Mouse (Mus musculus) embryonic facial prominence, embryonic 11.5 days (tissue): ENCODE data around the gene Tcam1. TPM values are rescaled to one million over a fixed set of nuclear protein-coding genes. Genes with fewer than 3 reads are reported as not detected.

Experiments
- ATAC-seq: fragments of 200-750 bp; cut with Nextera tagmentation; replicated peaks from 2 replicates; pipeline ENCODE4 v1.8.0; 2017; ENCODE audit warnings: low read depth; ENCODE audit not compliant: insufficient number of reproducible peaks, low FRiP score, low TSS enrichment
- DNase-seq: peaks from one replicate; pipeline ENCODE4 v3.0.0-alpha.2; 2015; ENCODE audit warnings: low spot score
- H3K27ac ChIP-seq: fragments of 300-500 bp; sonication (generic); replicated peaks from 2 replicates; pipeline ENCODE4 v1.5.1; 2014; ENCODE audit warnings: mild to moderate bottlenecking, low read depth, low read length, control low read depth
- H3K27me3 ChIP-seq: fragments of 300-500 bp; sonication (generic); 2 replicates; pipeline ENCODE4 v1.6.1; 2014; ENCODE audit warnings: mild to moderate bottlenecking, low read length, moderate library complexity, mixed read lengths; ENCODE audit not compliant: control insufficient read depth, insufficient read depth
- H3K36me3 ChIP-seq: fragments of 300-500 bp; sonication (generic); replicated peaks from 2 replicates; pipeline ENCODE4 v1.6.1; 2014; ENCODE audit warnings: low read depth, mild to moderate bottlenecking, low read length, moderate library complexity, mixed read lengths; ENCODE audit not compliant: control insufficient read depth, insufficient read depth
- H3K4me1 ChIP-seq: fragments of 300-500 bp; sonication (generic); 2 replicates; pipeline ENCODE4 v1.6.1; 2014; ENCODE audit warnings: low read length, mixed read lengths; ENCODE audit not compliant: control insufficient read depth, insufficient read depth
- H3K4me2 ChIP-seq: fragments of 300-500 bp; sonication (generic); 2 replicates; pipeline ENCODE4 v1.6.1; 2014; ENCODE audit warnings: low read depth, mild to moderate bottlenecking, control low read depth, low read length, moderate library complexity
- H3K4me3 ChIP-seq: fragments of 300-500 bp; sonication (generic); 2 replicates; pipeline ENCODE4 v1.5.1; 2014; ENCODE audit warnings: low read depth, low read length, control low read depth
- H3K9ac ChIP-seq: fragments of 300-500 bp; sonication (generic); replicated peaks from 2 replicates; pipeline ENCODE4 v1.6.1; 2014; ENCODE audit warnings: mild to moderate bottlenecking, control low read depth, low read length
- H3K9me3 ChIP-seq: fragments of 300-500 bp; sonication (generic); replicated peaks from 2 replicates; pipeline ENCODE4 v1.6.1; 2016; ENCODE audit warnings: mild to moderate bottlenecking, low read length, inconsistent platforms, mixed read lengths; ENCODE audit not compliant: control insufficient read depth
- WGBS: fragments of 180-500 bp; shearing (Covaris S2); extraction: QIAGEN DNeasy Blood & Tissue Kit; methylation state at CpG from one replicate; pipeline ENCODE4 v1.1.7; 2014; 5-methylcytosine and 5-hydroxymethylcytosine counted together
- polyA plus RNA-seq: library from polyadenylated mRNA; unstranded; fragments of >200 nt; fragmentation: Nextera tagmentation; extraction: Ambion mirVana; gene quantifications from 2 replicates; pipeline ENCODE4 v1.2.1, GENCODE M21; 2014

Tcam1 gene
- polyA plus RNA-seq, 1 experiment from 2014 or later, result 0.13 TPM

DNA sequence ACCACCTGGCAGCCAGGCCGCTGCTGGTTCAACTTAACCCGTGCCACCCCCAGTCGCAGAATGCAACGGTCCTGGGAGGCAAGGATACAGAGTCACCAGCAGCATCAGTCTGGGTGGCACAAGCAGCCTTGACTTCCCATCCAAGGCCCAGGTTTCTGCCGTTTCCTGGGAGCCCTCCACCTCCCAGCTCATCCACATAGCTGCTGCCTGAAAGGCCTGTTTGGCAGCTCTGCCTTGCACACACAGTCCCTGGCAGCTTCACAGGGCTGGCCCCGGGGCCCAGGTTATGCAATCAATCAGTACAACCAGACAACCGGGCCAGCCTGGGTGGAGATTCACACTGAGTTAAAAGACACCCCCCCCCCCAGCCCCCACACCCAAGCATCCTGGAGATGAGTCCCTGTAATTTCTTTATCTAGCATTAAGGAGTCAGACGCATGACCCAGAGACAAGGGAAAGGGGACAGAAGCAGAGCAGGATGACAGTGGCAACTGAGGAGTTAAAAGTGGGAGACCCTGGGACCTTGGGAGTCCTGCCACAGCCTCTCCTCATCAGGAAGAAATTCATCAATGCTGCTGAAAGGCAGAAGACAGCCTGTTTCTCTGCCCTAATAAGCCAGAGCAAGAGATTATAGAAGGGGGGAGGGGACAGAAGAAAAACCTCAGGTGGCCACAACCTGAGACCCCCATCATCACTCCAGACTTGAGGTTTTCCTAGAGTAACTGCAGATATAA is 8.0 kb upstream of the Tcam1 start:
- H3K27ac ChIP-seq, result peak overlapping the region; percentile 58; the same call in 1 of the 2 replicates
- ATAC-seq, result no peak
- peaks cover 13% of the 10 kb centered on the region; the same call in 1 of the 2 replicates for H3K36me3 ChIP-seq
- H3K4me2 ChIP-seq, result 0 out of 2 replicates have a peak overlapping the region, but pooled peaks have one; percentile 4
- peaks cover 6% of the 10 kb centered on the region; the same call in 1 of the 2 replicates for H3K4me1 ChIP-seq
- no peak overlapping the region for H3K4me3 ChIP-seq
- WGBS, result 51% methylated on average over 8 of the region's 8 CpGs
- no peak for DNase-seq
- H3K27me3 ChIP-seq, result no peaks in the 10 kb centered on the region
- H3K9me3 ChIP-seq, result no peaks in the 10 kb centered on the region
- peak overlapping the region; percentile 28; the same call in 1 of the 2 replicates for H3K9ac ChIP-seq

DNA sequence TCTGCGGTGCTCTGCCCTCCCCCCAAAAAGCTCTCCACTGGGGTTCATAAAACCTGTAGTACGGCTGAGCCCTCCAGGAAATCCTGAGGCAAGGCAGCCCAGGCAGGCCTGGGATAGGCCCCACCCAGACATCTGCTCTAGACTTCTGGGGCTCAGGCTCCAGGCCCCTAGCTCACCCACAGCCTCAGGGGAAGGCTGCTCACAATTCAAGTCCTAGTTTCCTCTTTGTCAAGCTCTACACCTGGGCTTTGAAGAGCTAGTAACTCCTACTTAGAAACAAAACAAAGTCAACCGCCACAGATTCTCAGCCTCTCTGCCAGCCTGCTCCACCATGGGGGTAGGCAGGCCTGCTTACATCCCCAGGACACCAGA is 7.4 kb upstream of the Tcam1 start:
- H3K4me3 ChIP-seq, result no peak overlapping the region
- DNase-seq, result peak; percentile 33

DNA sequence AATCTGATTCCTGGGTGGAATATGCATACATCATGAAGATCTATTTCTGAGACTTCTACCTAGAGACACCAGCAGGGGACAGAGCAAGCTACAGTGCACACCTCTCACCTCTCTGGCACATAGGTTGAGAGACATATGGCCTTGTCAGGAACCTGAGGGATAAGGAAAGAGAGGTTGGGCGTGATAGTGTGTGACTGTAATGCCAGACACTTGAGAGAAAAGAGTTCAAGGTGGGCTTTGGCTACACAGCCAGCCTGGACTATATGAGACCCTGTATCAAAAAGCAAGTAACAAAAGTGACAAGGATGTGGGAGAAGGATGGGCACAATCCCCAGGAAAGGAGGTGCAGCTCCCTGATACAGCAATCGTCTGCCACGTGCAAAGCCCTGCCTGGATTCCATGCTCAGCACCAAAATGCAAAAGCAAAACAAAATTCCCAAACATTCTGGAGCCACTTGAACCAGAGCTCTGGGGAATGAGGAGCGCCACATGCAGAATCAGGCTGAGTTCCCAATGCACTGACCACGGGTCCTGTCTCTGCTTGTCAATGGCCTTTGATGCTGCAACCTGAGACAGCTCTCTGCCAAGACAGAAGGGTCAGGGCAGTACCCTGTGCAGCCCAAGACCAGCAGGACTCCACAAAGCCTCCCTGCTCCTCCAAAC is 5.2 kb upstream of the Tcam1 start:
- peak overlapping the region; percentile 98 for H3K9ac ChIP-seq
- ATAC-seq, result no peak
- 47% methylated on average over 5 of the region's 5 CpGs for WGBS
- peak overlapping the region; percentile 9; the same call in 1 of the 2 replicates for H3K27ac ChIP-seq
- no peaks in the 10 kb centered on the region for H3K27me3 ChIP-seq
- no peaks in the 10 kb centered on the region for H3K36me3 ChIP-seq
- H3K4me2 ChIP-seq, result peak overlapping the region; percentile 77
- peak overlapping the region; percentile 97 for H3K4me3 ChIP-seq
- H3K9me3 ChIP-seq, result no peaks in the 10 kb centered on the region
- DNase-seq, result no peak
- peaks cover 6% of the 10 kb centered on the region; the same call in 1 of the 2 replicates for H3K4me1 ChIP-seq

More for the DNA sequence above, 7.4 kb upstream of the Tcam1 start:
- Histone ChIP-seq H3K4me1 (peaks cover 6% of the 10 kb centered on the region; the same call in 1 of the 2 replicates), H3K9me3 (no peaks in the 10 kb centered on the region), H3K4me2 (no peak overlapping the region), H3K27ac (peak overlapping the region; percentile 58; the same call in 1 of the 2 replicates), H3K9ac (no peak overlapping the region), H3K36me3 (peaks cover 7% of the 10 kb centered on the region; the same call in 1 of the 2 replicates), H3K27me3 (no peaks in the 10 kb centered on the region)
- no peak for ATAC-seq
- WGBS, result 49% methylated on average over 3 of the region's 3 CpGs

DNA sequence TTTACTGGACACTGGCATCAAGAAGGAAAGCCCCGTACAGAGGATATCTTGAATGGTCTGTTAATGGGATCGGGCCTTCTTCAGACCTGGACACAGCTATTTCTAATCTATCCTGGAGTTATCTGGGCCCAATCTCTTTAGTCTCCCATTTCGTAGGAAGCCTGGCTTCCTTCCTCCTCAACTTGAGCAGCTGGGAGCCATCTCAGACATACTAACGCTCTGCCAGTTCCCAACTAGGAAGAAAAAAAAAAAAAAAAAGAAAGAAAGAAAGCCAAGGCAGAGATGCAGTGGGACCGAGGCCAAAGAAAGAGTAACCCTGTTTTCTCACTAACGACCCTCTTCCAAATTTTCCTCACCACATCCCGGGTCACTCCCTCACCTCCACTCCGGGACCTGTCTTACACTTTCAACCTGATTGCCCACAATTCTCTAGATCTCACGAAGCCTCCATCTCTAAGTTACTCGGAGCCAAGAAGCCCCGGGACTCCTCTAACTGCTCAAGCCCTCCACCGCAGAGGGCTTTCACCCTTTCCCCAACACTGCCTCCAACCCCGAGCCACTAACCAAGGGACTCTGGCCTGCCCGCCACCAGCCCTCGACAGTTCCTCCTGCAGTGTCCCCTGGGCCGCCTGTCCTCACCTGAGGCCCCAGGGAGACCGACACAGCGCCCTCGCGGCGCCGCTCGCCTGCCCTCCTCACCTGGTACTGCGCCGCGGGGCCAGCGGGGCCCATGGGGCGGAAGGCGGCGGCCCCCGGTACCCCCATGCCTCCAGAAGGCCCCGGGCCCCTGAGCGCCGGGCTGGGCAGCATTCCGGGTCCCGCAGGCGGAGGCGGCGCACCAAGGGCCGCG is 4.5 kb upstream of the Tcam1 start:
- ATAC-seq, result peak; percentile 45

GRCm38 (mm10) chr11:106272644-106273310 is 3.7 kb upstream of the Tcam1 start, which contains the start of gene Smarcd2:
Gene Smarcd2 (minus strand): TSS chr11:106272972.
- H3K9ac ChIP-seq, result peak within 1 kb of the TSS; percentile 98
- H3K27ac ChIP-seq, result peak within 1 kb of the TSS; percentile 93
- H3K36me3 ChIP-seq, result no peaks in the 10 kb centered on the region
- H3K9me3 ChIP-seq, result no peaks in the 10 kb centered on the region
- ATAC-seq (peak; percentile 90), DNase-seq (peak; percentile 99)
- under 1% methylated on average over 71 of the region's 72 CpGs for WGBS
- no peaks in the 10 kb centered on the region for H3K27me3 ChIP-seq
- peak within 1 kb of the TSS; percentile 97 for H3K4me3 ChIP-seq
- peak within 1 kb of the TSS; percentile 77 for H3K4me2 ChIP-seq
- peaks cover 6% of the 10 kb centered on the region; the same call in 1 of the 2 replicates for H3K4me1 ChIP-seq

More for the DNA sequence above, 4.5 kb upstream of the Tcam1 start:
- H3K36me3 ChIP-seq, result no peaks in the 10 kb centered on the region
- peak overlapping the region; percentile 98 for H3K9ac ChIP-seq
- H3K27me3 ChIP-seq, result no peaks in the 10 kb centered on the region
- peak; percentile 34 for DNase-seq
- H3K27ac ChIP-seq, result peak overlapping the region; percentile 93
- peak overlapping the region; percentile 97 for H3K4me3 ChIP-seq
- H3K9me3 ChIP-seq, result no peaks in the 10 kb centered on the region
- WGBS, result 2% methylated on average over 41 of the region's 41 CpGs
- peaks cover 6% of the 10 kb centered on the region; the same call in 1 of the 2 replicates for H3K4me1 ChIP-seq
- peak overlapping the region; percentile 77 for H3K4me2 ChIP-seq

DNA sequence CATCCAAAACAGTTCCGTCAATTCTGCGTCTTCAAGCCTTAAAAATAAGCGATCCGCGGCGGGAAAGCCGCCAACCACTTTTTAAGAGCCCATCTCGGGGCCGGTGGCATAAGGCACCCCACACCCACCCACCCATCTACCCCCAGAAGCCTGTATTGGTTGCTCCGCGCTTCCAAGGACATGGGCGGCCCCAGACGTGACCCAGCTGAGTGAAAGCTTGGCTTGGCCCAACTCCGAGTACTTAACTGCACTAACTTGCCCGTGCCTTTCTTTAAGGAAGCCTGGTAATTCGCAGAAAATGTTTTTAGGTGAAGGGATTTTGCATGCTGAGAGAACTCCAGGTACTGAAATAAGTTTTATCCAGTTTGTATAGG is 3.2 kb upstream of the Tcam1 start:
- 16% methylated on average over 16 of the region's 16 CpGs for WGBS
- H3K4me3 ChIP-seq, result peak overlapping the region; percentile 97
- no peak for DNase-seq
- H3K9me3 ChIP-seq, result no peaks in the 10 kb centered on the region
- H3K36me3 ChIP-seq, result no peaks in the 10 kb centered on the region
- H3K27ac ChIP-seq, result peak overlapping the region; percentile 65
- H3K4me1 ChIP-seq, result peaks cover 3% of the 10 kb centered on the region; the same call in 1 of the 2 replicates
- peak overlapping the region; percentile 71 for H3K4me2 ChIP-seq
- H3K27me3 ChIP-seq, result no peaks in the 10 kb centered on the region
- peak overlapping the region; percentile 65 for H3K9ac ChIP-seq
- ATAC-seq, result no peak

DNA sequence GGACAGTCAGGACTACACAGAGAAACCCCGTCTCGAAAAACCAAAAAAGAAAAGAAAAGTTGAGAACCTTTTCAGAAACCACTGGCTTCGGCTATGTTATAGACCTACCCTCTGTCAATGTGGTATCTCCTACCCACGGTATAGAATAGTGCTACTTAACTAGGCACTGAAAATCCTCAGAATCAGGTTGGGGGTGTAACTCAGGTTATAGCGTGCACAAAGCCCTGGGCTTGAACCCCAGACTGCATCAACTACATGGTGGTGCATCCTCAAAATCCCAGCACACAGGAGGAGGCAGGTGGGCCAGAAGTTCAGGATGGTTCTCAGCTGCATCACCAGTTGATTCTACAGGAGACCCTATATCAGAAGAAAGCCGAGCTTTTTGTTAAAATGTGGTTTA is 2.7 kb upstream of the Tcam1 start:
- Histone ChIP-seq H3K27me3 (no peaks in the 10 kb centered on the region), H3K27ac (no peak overlapping the region), H3K4me2 (no peak overlapping the region; the same call in 1 of the 2 replicates), H3K36me3 (no peaks in the 10 kb centered on the region), H3K9me3 (no peaks in the 10 kb centered on the region), H3K4me1 (no peaks in the 10 kb centered on the region), H3K4me3 (no peak overlapping the region), H3K9ac (no peak overlapping the region)
- ATAC-seq, result no peak
- 97% methylated on average over 6 of the region's 6 CpGs for WGBS
- DNase-seq, result no peak
